Mouse (Mus musculus) thymus, adult 2 months (tissue): Measurements from ENCODE around the gene Fam81b.

Source experiments
- CTCF ChIP-seq: fragments of 200-500 bp; IDR thresholded peaks from 2 replicates; pipeline ENCODE4 v1.5.1; 2012; ENCODE audit warnings: mild to moderate bottlenecking, control low read depth, low read length, moderate library complexity, borderline replicate concordance; ENCODE audit not compliant: control insufficient read depth, poor library complexity, insufficient read depth; ENCODE audit errors: extremely low read depth
- POLR2A ChIP-seq: fragments of 200-500 bp; IDR thresholded peaks from 2 replicates; pipeline ENCODE4 v1.6.1; 2012; ENCODE audit warnings: mild to moderate bottlenecking, low read length, control low read depth, moderate library complexity; ENCODE audit not compliant: control insufficient read depth, poor library complexity, insufficient read depth; ENCODE audit errors: extremely low read depth

- no peak for TF ChIP-seq POLR2A
- no peak for TF ChIP-seq CTCF
Observed at GRCm38 (mm10) chr13:76214928-76215327, 89.9 kb downstream of the Fam81b start.
